Comparison of ENCODE assay signal across 21 mouse cellular contexts in genomic region chr4:46987809-46988208, GRCm38 (mm10). TPM values are rescaled to one million over a fixed set of nuclear protein-coding genes. Genes with fewer than 3 reads are reported as not detected.
DNase-seq lines count a peak whose midpoint lies in the region; ATAC-seq and TF ChIP-seq lines count a peak whose summit lies in the region.
"Had no signal": no experiment of that assay in that cellular context is flagged by ENCODE, and none has a peak within 500 bp of the region (broad histone marks: within the 10 kb centered on the region; RNA-seq: fewer than 3 reads in every experiment).

No protein-coding gene starts in this region.

- H3K9me3 ChIP-seq in liver, embryonic 15.5 days (replicated peaks): no peaks in the 10 kb centered on the region
- no peaks in the 10 kb centered on the region for H3K9me3 ChIP-seq in liver, embryonic 12.5 days (replicated peaks)
- H3K9me3 ChIP-seq in midbrain, postnatal 0 days (ENCODE audit: low read length): no peaks in the 10 kb centered on the region
- no peaks in the 10 kb centered on the region for H3K9me3 ChIP-seq in midbrain, embryonic 10.5 days (replicated peaks)
- H3K9me3 ChIP-seq: embryonic facial prominence, embryonic 10.5 days; embryonic facial prominence, embryonic 12.5 days; forebrain, embryonic 13.5 days; forebrain, embryonic 15.5 days had no signal

- no peak overlapping the region for H3K4me2 ChIP-seq in liver, embryonic 15.5 days
- H3K4me2 ChIP-seq in liver, embryonic 12.5 days: no peak overlapping the region
- peak overlapping the region; percentile 6; the same call in 1 of the 2 replicates for H3K4me2 ChIP-seq in midbrain, postnatal 0 days (ENCODE audit: low read depth, low read length, poor library complexity, severe bottlenecking)
- H3K4me2 ChIP-seq: embryonic facial prominence, embryonic 12.5 days; forebrain, embryonic 13.5 days; forebrain, embryonic 15.5 days had no signal

- 0 out of 2 replicates have a peak, but pooled peaks have one; percentile 40 for ATAC-seq in liver, embryonic 15.5 days (ENCODE audit: insufficient read depth)
- ATAC-seq in liver, embryonic 12.5 days: no peak
- ATAC-seq in midbrain, postnatal 0 days (ENCODE audit: low FRiP score): no peak
- ATAC-seq: forebrain, embryonic 13.5 days; forebrain, embryonic 15.5 days; forebrain, postnatal 0 days had no signal

- WGBS in liver, embryonic 15.5 days (ENCODE audit: insufficient replicate concordance): 56% methylated on average over 6 of the region's 6 CpGs
- 68% methylated on average over 6 of the region's 6 CpGs for WGBS in liver, embryonic 12.5 days (ENCODE audit: insufficient replicate concordance)
- 86% methylated on average over 6 of the region's 6 CpGs for WGBS in midbrain, postnatal 0 days
- 89% methylated on average over 6 of the region's 6 CpGs for WGBS in midbrain, embryonic 10.5 days

- DNase-seq in left cerebral cortex, adult 2 months (ENCODE audit: extremely low spot score in 1 of 2, low spot score in 2 of 2): no peak
- DNase-seq in left cerebral cortex, adult 18-20 months (ENCODE audit: low spot score in 2 of 2): no peak
- no peak for DNase-seq in midbrain, postnatal 0 days (ENCODE audit: low spot score)
- no peak for DNase-seq in midbrain, embryonic 10.5 days (ENCODE audit: low spot score)
- DNase-seq in yolk sac, embryonic 10.5 days (ENCODE audit: low spot score): peak; percentile 33
- DNase-seq in urinary bladder, postnatal 4 days (ENCODE audit: low spot score in 2 of 2): no peak
- DNase-seq: adrenal gland, postnatal 10 days; adrenal gland, postnatal 25 days; cerebellum, adult 11-12 months; cerebellum, adult 2 months; cerebellum, adult 9-11 months; cerebellum, postnatal 36 days; forebrain, postnatal 0 days had no signal

- H3K27ac ChIP-seq in left cerebral cortex, adult 2 months: no peak overlapping the region
- no peak overlapping the region for H3K27ac ChIP-seq in liver, embryonic 15.5 days (replicated peaks)
- no peak overlapping the region for H3K27ac ChIP-seq in liver, embryonic 12.5 days
- H3K27ac ChIP-seq in midbrain, postnatal 0 days (ENCODE audit: low read depth, low read length): no peak overlapping the region
- H3K27ac ChIP-seq in midbrain, embryonic 10.5 days (replicated peaks): no peak overlapping the region
- H3K27ac ChIP-seq: embryonic facial prominence, embryonic 10.5 days; embryonic facial prominence, embryonic 12.5 days; forebrain, embryonic 13.5 days; forebrain, embryonic 15.5 days had no signal

- no peak for TF ChIP-seq CTCF in left cerebral cortex, adult 2 months (IDR thresholded peaks at IDR 0.05)
- TF ChIP-seq CTCF in midbrain, postnatal 0 days (IDR thresholded peaks at IDR 0.05): no peak

- intact Hi-C loops in left cerebral cortex, adult 2 months (cut with DNase I): no loop called here

- peaks cover 47% of the 10 kb centered on the region for H3K27me3 ChIP-seq in liver, embryonic 15.5 days
- peaks cover 62% of the 10 kb centered on the region for H3K27me3 ChIP-seq in liver, embryonic 12.5 days (replicated peaks)
- H3K27me3 ChIP-seq in midbrain, postnatal 0 days (ENCODE audit: insufficient read depth, low read length): no peaks in the 10 kb centered on the region
- H3K27me3 ChIP-seq in midbrain, embryonic 10.5 days (ENCODE audit: low read depth, poor library complexity, severe bottlenecking): peaks cover 52% of the 10 kb centered on the region

- H3K36me3 ChIP-seq in liver, embryonic 15.5 days (replicated peaks): no peaks in the 10 kb centered on the region
- no peaks in the 10 kb centered on the region for H3K36me3 ChIP-seq in liver, embryonic 12.5 days
- no peaks in the 10 kb centered on the region for H3K36me3 ChIP-seq in midbrain, postnatal 0 days (ENCODE audit: insufficient read depth, low read length)
- H3K36me3 ChIP-seq in midbrain, embryonic 10.5 days: no peaks in the 10 kb centered on the region
- H3K36me3 ChIP-seq: embryonic facial prominence, embryonic 10.5 days; embryonic facial prominence, embryonic 12.5 days; forebrain, embryonic 15.5 days had no signal

- 0 out of 2 replicates have a peak, but pooled peaks cover 2% of the 10 kb centered on the region for H3K4me1 ChIP-seq in liver, embryonic 15.5 days (replicated peaks)
- H3K4me1 ChIP-seq in liver, embryonic 12.5 days: 0 out of 2 replicates have a peak, but pooled peaks cover 4% of the 10 kb centered on the region
- H3K4me1 ChIP-seq in midbrain, postnatal 0 days (ENCODE audit: insufficient read depth, low read length): peaks cover 12% of the 10 kb centered on the region
- H3K4me1 ChIP-seq in midbrain, embryonic 10.5 days: peaks cover 27% of the 10 kb centered on the region

- H3K9ac ChIP-seq in liver, embryonic 15.5 days: no peak overlapping the region
- no peak overlapping the region for H3K9ac ChIP-seq in liver, embryonic 12.5 days
- H3K9ac ChIP-seq in midbrain, postnatal 0 days (replicated peaks; ENCODE audit: low read length, poor library complexity, severe bottlenecking): no peak overlapping the region
- H3K9ac ChIP-seq: embryonic facial prominence, embryonic 12.5 days; forebrain, embryonic 13.5 days; forebrain, embryonic 15.5 days; forebrain, postnatal 0 days had no signal

- peak overlapping the region; percentile 16; the same call in 1 of the 2 replicates for H3K4me3 ChIP-seq in left cerebral cortex, adult 2 months
- no peak overlapping the region for H3K4me3 ChIP-seq in liver, embryonic 15.5 days (replicated peaks)
- H3K4me3 ChIP-seq in liver, embryonic 12.5 days: no peak overlapping the region
- H3K4me3 ChIP-seq in midbrain, postnatal 0 days (ENCODE audit: low read depth, low read length): no peak overlapping the region
- H3K4me3 ChIP-seq in midbrain, embryonic 10.5 days: no peak overlapping the region
- H3K4me3 ChIP-seq: embryonic facial prominence, embryonic 10.5 days; embryonic facial prominence, embryonic 12.5 days; forebrain, embryonic 13.5 days; forebrain, embryonic 15.5 days had no signal

RNA-seq across cellular contexts. Expression of gene Gabbr2, which starts 3.9 kb away (rescaled TPM):
- 100 to 1,000 TPM; 258 to 266 TPM for total RNA-seq in left cerebral cortex, adult 2 months (2021)
- 100 to 1,000 TPM; 233 to 236 TPM for total RNA-seq in left cerebral cortex, adult 18-20 months (2021)
- polyA plus RNA-seq in liver, embryonic 15.5 days (2015; fragmentation: Nextera tagmentation; extraction: Ambion mirVana): 0.02 TPM in 1 of 2 replicates, not detected in the other
- polyA plus RNA-seq in liver, embryonic 12.5 days (2016; fragmentation: Nextera tagmentation; extraction: Ambion mirVana): 0.08 and 0.28 TPM in 2 replicates
- total RNA-seq in midbrain, postnatal 0 days (2014; rRNA removed): 118 and 123 TPM in 2 replicates
- 17.8 and 20.5 TPM in 2 replicates for polyA plus RNA-seq in midbrain, postnatal 0 days (2015; fragmentation: Nextera tagmentation; extraction: Ambion mirVana)
- 0.12 and 0.25 TPM in 2 replicates for polyA plus RNA-seq in midbrain, embryonic 10.5 days (2016; fragmentation: Nextera tagmentation; extraction: Ambion mirVana)
- total RNA-seq: MEL had no signal
- polyA plus RNA-seq: C2C12 had no signal

Comparison
In these comparisons a context has a peak if more than half of its experiments do, and no peak if none do; other contexts are left out.
1. RNA of gene Gabbr2, which starts 3.9 kb away (polyA plus RNA-seq): 17.8 to 20.5 TPM in midbrain, postnatal 0 days; 0.12 to 0.25 TPM in midbrain, embryonic 10.5 days, 0.08 to 0.28 TPM in liver, embryonic 12.5 days and 0.02 TPM in liver, embryonic 15.5 days; every median in the first group is over 10 times any median in the second.